Mouse (Mus musculus): Measurements from ENCODE around the gene Psmd9. TPM values are rescaled to one million over a fixed set of nuclear protein-coding genes. Genes with fewer than 3 reads are reported as not detected.

Psmd9 gene
- polyA plus RNA-seq, 1 experiment from 2014 or later: 70.2 TPM

- peak overlapping the region; percentile 98 for H3K4me3 ChIP-seq
- peaks cover 49% of the 10 kb centered on the region for H3K4me1 ChIP-seq
- H3K27ac ChIP-seq: peak overlapping the region; percentile 100
- no peak for ATAC-seq (ENCODE audit: low FRiP score)
- H3K27me3 ChIP-seq: no peaks in the 10 kb centered on the region
- no peaks in the 10 kb centered on the region for H3K9me3 ChIP-seq (replicated peaks)
- peak overlapping the region; percentile 100 for H3K9ac ChIP-seq
- WGBS: under 1% methylated on average over 28 of the region's 28 CpGs
- H3K4me2 ChIP-seq (replicated peaks): peak overlapping the region; percentile 100
- 0 out of 2 replicates have a peak, but pooled peaks cover 8% of the 10 kb centered on the region for H3K36me3 ChIP-seq
These were observed 29.2 kb upstream of the Psmd9 start for GRCm38 (mm10) chr5:123139722-123140627.

- H3K4me1 ChIP-seq: peaks cover 49% of the 10 kb centered on the region
- H3K4me2 ChIP-seq (replicated peaks): peak overlapping the region; percentile 100
- peak overlapping the region; percentile 100 for H3K9ac ChIP-seq
- H3K27me3 ChIP-seq: no peaks in the 10 kb centered on the region
- H3K9me3 ChIP-seq (replicated peaks): no peaks in the 10 kb centered on the region
- 0% methylated on average over 31 of the region's 31 CpGs for WGBS
- ATAC-seq (ENCODE audit: low FRiP score): peak; percentile 60
- H3K4me3 ChIP-seq: peak overlapping the region; percentile 98
- H3K36me3 ChIP-seq: 0 out of 2 replicates have a peak, but pooled peaks cover 8% of the 10 kb centered on the region
- H3K27ac ChIP-seq: peak overlapping the region; percentile 100
These were observed 28.3 kb upstream of the Psmd9 start for GRCm38 (mm10) chr5:123140694-123141554.

DNA sequence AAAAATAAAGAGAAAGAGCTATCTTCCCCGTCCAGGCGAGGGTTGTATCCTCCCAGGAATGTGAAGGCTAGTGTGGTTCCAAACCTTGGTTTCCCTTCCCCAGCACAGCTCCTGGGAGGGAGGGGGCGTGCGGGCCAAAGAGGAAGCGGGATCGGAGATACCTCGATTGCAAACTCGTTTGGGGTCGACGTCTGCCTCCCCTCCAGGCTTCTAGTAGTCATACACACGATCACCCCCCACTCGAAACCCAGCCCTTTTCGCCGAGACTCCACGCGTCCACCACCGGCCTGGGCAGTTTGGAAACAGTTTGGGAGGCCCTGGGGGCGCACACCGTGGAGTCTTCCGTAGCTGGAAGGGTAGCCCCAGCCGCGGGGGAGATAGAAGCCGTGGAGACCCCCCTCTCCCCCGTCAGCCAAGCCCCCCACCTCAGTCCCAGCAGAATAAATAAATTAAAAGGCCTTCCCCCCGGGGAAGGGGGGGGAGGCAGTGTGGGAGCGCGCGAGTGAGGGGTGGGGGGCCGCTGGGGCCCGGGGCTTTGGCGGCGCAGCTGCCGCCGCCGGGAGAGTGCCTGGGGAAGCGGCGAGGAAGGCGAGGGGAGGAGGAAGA, 27.6 kb upstream of the Psmd9 start:
- WGBS: under 1% methylated on average over 30 of the region's 38 CpGs
- Histone ChIP-seq H3K4me1 (peaks cover 49% of the 10 kb centered on the region), H3K4me3 (peak overlapping the region; percentile 98), H3K27ac (peak overlapping the region; percentile 100), H3K9ac (peak overlapping the region; percentile 100), H3K9me3 (replicated peaks) (no peaks in the 10 kb centered on the region), H3K36me3 (peaks cover 14% of the 10 kb centered on the region), H3K27me3 (no peaks in the 10 kb centered on the region), H3K4me2 (replicated peaks) (peak overlapping the region; percentile 100)
- peak; percentile 33; the same call in 1 of the 2 replicates for ATAC-seq (ENCODE audit: low FRiP score)

- Histone ChIP-seq H3K9ac (peak within 1 kb of the TSS; percentile 100), H3K27ac (peak within 1 kb of the TSS; percentile 100), H3K36me3 (peaks cover 14% of the 10 kb centered on the region), H3K27me3 (no peaks in the 10 kb centered on the region), H3K4me2 (replicated peaks) (peak within 1 kb of the TSS; percentile 100), H3K9me3 (replicated peaks) (no peaks in the 10 kb centered on the region), H3K4me3 (peak within 1 kb of the TSS; percentile 98), H3K4me1 (peaks cover 41% of the 10 kb centered on the region)
- under 1% methylated on average over 76 of the region's 103 CpGs for WGBS
- ATAC-seq (ENCODE audit: low FRiP score): 0 out of 2 replicates have a peak, but pooled peaks have one; percentile 14
These were observed 26.8 kb upstream of the Psmd9 start, which contains the start of gene Setd1b for GRCm38 (mm10) chr5:123142161-123143157. TSS of gene Setd1b (plus strand) at chr5:123142193.

GRCm38 (mm10) chr5:123143251-123143970, 25.8 kb upstream of the Psmd9 start:
- Histone ChIP-seq H3K4me3 (peak overlapping the region; percentile 98), H3K36me3 (peaks cover 23% of the 10 kb centered on the region), H3K27me3 (no peaks in the 10 kb centered on the region), H3K4me1 (peaks cover 40% of the 10 kb centered on the region), H3K9ac (peak overlapping the region; percentile 100), H3K27ac (peak overlapping the region; percentile 100), H3K4me2 (replicated peaks) (peak overlapping the region; percentile 100), H3K9me3 (replicated peaks) (no peaks in the 10 kb centered on the region)
- whole genome bisulfite sequencing: under 1% methylated on average over 24 of the region's 24 CpGs
- no peak for ATAC-seq (ENCODE audit: low FRiP score)

DNA sequence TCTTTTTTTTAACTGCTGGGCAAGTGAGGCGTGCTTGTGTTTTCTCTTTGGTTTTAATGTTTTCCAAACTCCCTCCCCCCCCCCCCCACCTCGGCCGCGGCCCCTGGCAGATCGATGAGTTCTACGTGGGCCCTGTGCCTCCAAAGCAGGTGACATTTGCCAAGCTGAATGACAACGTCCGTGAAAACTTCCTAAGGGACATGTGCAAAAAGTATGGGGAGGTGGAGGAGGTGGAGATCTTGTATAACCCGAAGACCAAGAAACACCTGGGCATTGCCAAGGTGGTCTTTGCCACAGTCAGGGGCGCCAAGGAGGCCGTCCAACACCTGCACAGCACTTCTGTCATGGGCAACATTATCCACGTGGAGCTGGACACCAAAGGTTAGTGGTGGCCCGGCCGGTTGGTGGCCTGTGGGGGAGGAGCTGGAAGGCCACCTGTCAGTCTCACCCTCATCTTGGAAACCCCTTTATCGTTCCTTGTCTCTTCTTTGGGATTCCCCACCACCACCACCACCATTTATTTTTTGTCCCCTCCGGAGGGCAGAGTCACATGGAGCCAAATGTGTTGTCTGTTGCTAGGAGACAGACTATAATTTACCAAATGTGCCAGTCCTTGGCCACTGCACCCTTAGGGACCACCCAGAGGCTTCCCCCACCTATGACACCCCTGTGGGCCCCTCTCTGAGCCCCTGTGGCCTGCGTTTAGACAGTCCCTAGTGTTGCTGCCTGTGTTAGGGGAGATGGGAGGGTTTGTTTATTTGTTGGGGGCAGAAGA, 25.1 kb upstream of the Psmd9 start:
- peak overlapping the region; percentile 98 for H3K4me3 ChIP-seq
- H3K9me3 ChIP-seq (replicated peaks): no peaks in the 10 kb centered on the region
- peaks cover 30% of the 10 kb centered on the region for H3K36me3 ChIP-seq
- 0 out of 2 replicates have a peak overlapping the region, but pooled peaks have one; percentile 40 for H3K27ac ChIP-seq
- peaks cover 48% of the 10 kb centered on the region for H3K4me1 ChIP-seq
- peak overlapping the region; percentile 100 for H3K9ac ChIP-seq
- H3K27me3 ChIP-seq: no peaks in the 10 kb centered on the region
- WGBS: 6% methylated on average over 14 of the region's 17 CpGs
- ATAC-seq (ENCODE audit: low FRiP score): no peak
- peak overlapping the region; percentile 100 for H3K4me2 ChIP-seq (replicated peaks)

DNA sequence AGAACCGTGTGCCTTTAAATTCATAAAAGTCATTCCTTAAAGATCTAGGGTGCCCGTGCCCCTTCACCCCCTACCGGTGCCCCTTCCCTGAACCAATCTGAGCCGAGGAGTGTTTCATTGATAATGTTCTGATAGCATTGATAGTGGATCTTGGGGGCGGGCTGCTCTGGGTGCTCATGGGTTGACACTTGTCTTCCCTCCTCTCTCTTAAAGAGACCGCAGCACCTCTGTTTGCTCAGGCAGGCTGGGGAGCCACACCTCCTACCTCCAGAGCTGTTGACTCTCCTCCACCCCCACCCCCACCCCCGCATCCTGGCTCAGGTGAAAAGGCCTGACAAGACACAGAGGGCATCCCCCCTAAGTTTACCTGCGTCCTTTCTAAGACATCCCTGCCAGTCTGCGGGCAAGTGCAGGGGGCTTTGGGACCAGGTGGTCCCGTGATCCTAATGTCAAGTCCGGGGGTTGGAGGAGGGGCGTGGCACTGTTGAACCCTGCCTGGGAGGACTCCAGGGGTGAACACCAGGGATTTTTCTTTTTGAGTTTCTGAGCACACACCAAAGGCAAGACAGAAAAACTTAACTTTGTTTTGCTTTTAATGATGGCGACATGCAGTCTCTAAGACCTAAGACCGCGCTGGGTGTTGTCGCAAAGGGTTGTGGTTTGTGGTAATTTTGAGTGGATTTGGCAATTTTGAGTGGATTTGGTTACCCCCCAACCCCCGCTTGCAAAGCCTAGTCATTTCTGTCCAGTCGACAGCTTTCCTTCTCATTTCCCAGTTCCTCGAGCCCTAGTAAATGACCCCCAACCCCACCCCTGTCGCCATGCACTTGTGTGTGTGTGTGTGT, 24.2 kb upstream of the Psmd9 start:
- Histone ChIP-seq H3K36me3 (peaks cover 32% of the 10 kb centered on the region), H3K27me3 (no peaks in the 10 kb centered on the region), H3K27ac (0 out of 2 replicates have a peak overlapping the region, but pooled peaks have one; percentile 8), H3K4me1 (peaks cover 56% of the 10 kb centered on the region), H3K4me2 (replicated peaks) (peak overlapping the region; percentile 100), H3K4me3 (peak overlapping the region; percentile 98), H3K9ac (peak overlapping the region; percentile 100), H3K9me3 (replicated peaks) (no peaks in the 10 kb centered on the region)
- ATAC-seq (ENCODE audit: low FRiP score): no peak
- 39% methylated on average over 20 of the region's 20 CpGs for WGBS

DNA sequence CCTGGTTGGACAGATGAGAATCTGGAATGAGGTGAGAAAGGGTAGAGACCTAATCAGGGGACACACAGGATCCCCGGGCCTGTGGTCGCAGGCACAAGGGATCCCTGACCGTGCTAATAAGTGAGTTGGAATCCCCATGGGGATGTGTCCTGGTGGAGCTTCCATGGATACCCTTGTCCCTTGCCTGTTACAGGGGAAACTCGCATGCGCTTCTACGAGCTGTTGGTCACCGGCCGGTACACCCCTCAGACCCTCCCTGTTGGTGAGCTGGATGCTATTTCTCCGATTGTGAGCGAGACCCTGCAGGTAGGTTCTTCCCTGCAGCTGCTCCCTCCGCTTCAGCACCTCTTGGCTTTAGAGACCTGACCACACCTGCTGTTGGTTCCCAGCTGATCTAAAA, 22.9 kb upstream of the Psmd9 start:
- 0 out of 2 replicates have a peak overlapping the region, but pooled peaks have one; percentile 33 for H3K9ac ChIP-seq

GRCm38 (mm10) chr5:123147569-123147968, 21.6 kb upstream of the Psmd9 start:
- peaks cover 53% of the 10 kb centered on the region for H3K36me3 ChIP-seq

More for the DNA sequence above, 22.9 kb upstream of the Psmd9 start:
- Histone ChIP-seq H3K9me3 (replicated peaks) (no peaks in the 10 kb centered on the region), H3K36me3 (peaks cover 41% of the 10 kb centered on the region), H3K27me3 (no peaks in the 10 kb centered on the region), H3K4me2 (replicated peaks) (no peak overlapping the region; the same call in 1 of the 2 replicates), H3K4me1 (peaks cover 70% of the 10 kb centered on the region), H3K27ac (no peak overlapping the region), H3K4me3 (no peak overlapping the region)
- WGBS: 88% methylated on average over 11 of the region's 11 CpGs
- ATAC-seq (ENCODE audit: low FRiP score): no peak

More at GRCm38 (mm10) chr5:123147569-123147968, 21.6 kb upstream of the Psmd9 start:
- no peak for ATAC-seq (ENCODE audit: low FRiP score)
- WGBS: 84% methylated on average over 17 of the region's 17 CpGs
- Histone ChIP-seq H3K4me3 (no peak overlapping the region), H3K4me1 (peaks cover 74% of the 10 kb centered on the region), H3K4me2 (replicated peaks) (no peak overlapping the region), H3K9ac (0 out of 2 replicates have a peak overlapping the region, but pooled peaks have one; percentile 13), H3K27me3 (no peaks in the 10 kb centered on the region), H3K27ac (no peak overlapping the region), H3K9me3 (replicated peaks) (no peaks in the 10 kb centered on the region)

Data from hindbrain, embryonic 12.5 days (tissue).